Mouse (Mus musculus) midbrain, embryonic 14.5 days (tissue): ENCODE data around the gene Myo10. TPM values are rescaled to one million over a fixed set of nuclear protein-coding genes. Genes with fewer than 3 reads are reported as not detected.

ENCODE experiments used
- ATAC-seq: fragments of 200-750 bp; cut with Nextera tagmentation; 2 replicates; pipeline ENCODE4 v1.8.0; 2017; ENCODE audit warnings: moderate number of reproducible peaks, moderate library complexity; ENCODE audit not compliant: low FRiP score, low TSS enrichment
- DNase-seq: peaks from one replicate; pipeline ENCODE4 v3.0.0-alpha.2; 2015
- H3K27ac ChIP-seq: fragments of 300-500 bp; sonication (generic); replicated peaks from 2 replicates; pipeline ENCODE4 v1.5.1; 2014; ENCODE audit warnings: mild to moderate bottlenecking, low read depth, low read length, moderate library complexity
- H3K27me3 ChIP-seq: fragments of 300-500 bp; sonication (generic); 2 replicates; pipeline ENCODE4 v1.6.1; 2014; ENCODE audit warnings: low read length, control low read depth, mixed read lengths; ENCODE audit not compliant: control insufficient read depth, insufficient read depth
- H3K36me3 ChIP-seq: fragments of 300-500 bp; sonication (generic); 2 replicates; pipeline ENCODE4 v1.6.1; 2014; ENCODE audit warnings: low read length, control low read depth; ENCODE audit not compliant: control insufficient read depth, insufficient read depth
- H3K4me1 ChIP-seq: fragments of 300-500 bp; sonication (generic); 2 replicates; pipeline ENCODE4 v1.6.1; 2014; ENCODE audit warnings: mild to moderate bottlenecking, antibody characterized with exemption, low read length, control low read depth; ENCODE audit not compliant: control insufficient read depth, insufficient read depth
- H3K4me2 ChIP-seq: fragments of 300-500 bp; sonication (generic); 2 replicates; pipeline ENCODE4 v1.6.1; 2014; ENCODE audit warnings: mild to moderate bottlenecking, low read length, moderate library complexity
- H3K4me3 ChIP-seq: fragments of 300-500 bp; sonication (generic); replicated peaks from 2 replicates; pipeline ENCODE4 v1.5.1; 2014; ENCODE audit warnings: low read depth, low read length
- H3K9ac ChIP-seq: fragments of 300-500 bp; sonication (generic); replicated peaks from 2 replicates; pipeline ENCODE4 v1.6.1; 2014; ENCODE audit warnings: mild to moderate bottlenecking, low read length, moderate library complexity
- H3K9me3 ChIP-seq: fragments of 300-500 bp; sonication (generic); 2 replicates; pipeline ENCODE4 v1.6.1; 2016; ENCODE audit warnings: low read length, control low read depth, mixed read lengths; ENCODE audit not compliant: control insufficient read depth
- WGBS: fragments of 180-500 bp; shearing (Covaris S2); extraction: QIAGEN DNeasy Blood & Tissue Kit; methylation state at CpG from one replicate; pipeline ENCODE4 v1.1.7; 2014; 5-methylcytosine and 5-hydroxymethylcytosine counted together
- polyA plus RNA-seq: library from polyadenylated mRNA; unstranded; fragments of >200 nt; fragmentation: Nextera tagmentation; extraction: Ambion mirVana; gene quantifications from 2 replicates; pipeline ENCODE4 v1.2.1, GENCODE M21; 2014

Gene Myo10
- polyA plus RNA-seq, 1 experiment from 2014 or later = 33.6 TPM

DNA sequence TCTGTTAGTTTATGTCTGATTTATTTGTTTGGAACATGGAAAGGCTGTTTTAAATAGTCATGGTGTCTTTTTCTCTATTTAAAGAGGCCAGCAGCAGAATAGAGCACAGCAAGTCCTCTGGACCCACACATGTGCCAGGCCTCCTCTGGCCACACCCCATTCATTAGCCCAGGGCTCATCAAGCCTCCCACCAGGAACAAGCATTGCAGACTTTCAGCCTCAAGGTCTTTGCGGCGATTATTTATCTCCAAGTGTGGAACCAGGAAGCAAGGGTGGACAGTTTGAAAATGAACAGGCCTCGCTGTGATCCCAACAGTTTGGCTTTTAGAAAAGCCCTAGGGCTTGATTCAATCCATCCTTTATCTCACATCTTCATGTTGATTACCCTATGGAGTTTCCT lies 35.5 kb upstream of the Myo10 start:
- Histone ChIP-seq H3K27me3 (no peaks in the 10 kb centered on the region), H3K4me2 (no peak overlapping the region), H3K9me3 (no peaks in the 10 kb centered on the region), H3K36me3 (no peaks in the 10 kb centered on the region), H3K4me3 (no peak overlapping the region), H3K4me1 (0 out of 2 replicates have a peak, but pooled peaks cover 8% of the 10 kb centered on the region), H3K27ac (no peak overlapping the region), H3K9ac (no peak overlapping the region)
- no peak for DNase-seq
- no peak for ATAC-seq
- 81% methylated on average over 3 of the region's 3 CpGs for WGBS

DNA sequence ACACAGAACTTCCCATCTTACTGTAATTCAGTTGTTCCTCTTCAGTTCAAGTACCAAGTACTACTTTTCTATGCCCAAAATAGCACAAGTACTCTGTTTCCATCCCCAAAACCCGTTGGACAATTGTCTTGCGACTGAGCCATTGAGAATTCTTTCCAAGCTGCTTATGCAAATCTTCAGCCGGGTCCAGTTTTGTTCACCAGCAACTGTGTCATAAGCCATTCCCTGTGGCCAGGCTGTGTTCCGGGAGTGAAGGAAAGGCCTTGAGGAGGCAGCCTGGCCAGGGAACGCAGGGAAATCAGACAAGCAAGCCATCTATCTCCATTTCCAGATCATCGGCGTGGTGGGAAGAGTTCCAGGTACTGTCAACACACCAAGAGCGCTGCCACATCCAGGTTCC lies 34.4 kb upstream of the Myo10 start:
- ATAC-seq (no peak), DNase-seq (no peak)
- H3K27me3 ChIP-seq = no peaks in the 10 kb centered on the region
- H3K9me3 ChIP-seq = no peaks in the 10 kb centered on the region
- H3K27ac ChIP-seq = no peak overlapping the region
- H3K4me1 ChIP-seq = no peaks in the 10 kb centered on the region
- H3K9ac ChIP-seq = no peak overlapping the region
- no peak overlapping the region for H3K4me3 ChIP-seq
- 59% methylated on average over 8 of the region's 8 CpGs for WGBS
- H3K36me3 ChIP-seq = no peaks in the 10 kb centered on the region
- no peak overlapping the region for H3K4me2 ChIP-seq

DNA sequence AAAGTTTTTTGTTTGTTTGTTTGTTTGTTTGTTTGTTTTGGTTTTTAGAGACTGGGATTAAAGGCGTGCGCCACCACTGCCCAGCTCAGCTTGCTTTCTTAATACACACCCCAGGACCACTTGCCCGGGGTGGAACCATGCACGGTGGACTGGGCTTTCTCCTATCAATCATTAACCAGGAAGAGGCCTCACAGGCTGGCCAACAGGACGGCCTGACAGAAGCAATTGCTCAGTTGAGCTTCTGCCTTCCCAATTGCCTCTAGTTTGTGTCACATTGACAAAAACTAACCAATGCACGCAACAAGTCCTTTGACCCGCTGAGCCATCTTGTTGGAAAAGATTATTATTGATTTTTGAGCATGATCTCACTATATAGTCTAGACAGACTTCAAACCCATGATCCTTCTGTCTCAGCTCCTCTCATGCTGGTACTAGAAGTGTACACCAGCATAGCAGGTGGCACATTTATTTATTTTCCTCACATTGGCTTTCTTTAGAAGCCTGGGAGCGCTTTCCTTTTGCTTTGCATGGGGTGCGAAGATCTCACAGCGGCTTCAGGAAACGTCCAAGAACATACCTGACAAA lies 32.9 kb upstream of the Myo10 start:
- no peak overlapping the region for H3K4me3 ChIP-seq
- H3K9me3 ChIP-seq = no peaks in the 10 kb centered on the region
- H3K9ac ChIP-seq = no peak overlapping the region
- ATAC-seq = no peak
- 91% methylated on average over 11 of the region's 11 CpGs for WGBS
- no peak overlapping the region for H3K27ac ChIP-seq
- H3K4me1 ChIP-seq = no peaks in the 10 kb centered on the region
- H3K36me3 ChIP-seq = no peaks in the 10 kb centered on the region
- H3K27me3 ChIP-seq = no peaks in the 10 kb centered on the region
- DNase-seq = no peak
- H3K4me2 ChIP-seq = no peak overlapping the region

DNA sequence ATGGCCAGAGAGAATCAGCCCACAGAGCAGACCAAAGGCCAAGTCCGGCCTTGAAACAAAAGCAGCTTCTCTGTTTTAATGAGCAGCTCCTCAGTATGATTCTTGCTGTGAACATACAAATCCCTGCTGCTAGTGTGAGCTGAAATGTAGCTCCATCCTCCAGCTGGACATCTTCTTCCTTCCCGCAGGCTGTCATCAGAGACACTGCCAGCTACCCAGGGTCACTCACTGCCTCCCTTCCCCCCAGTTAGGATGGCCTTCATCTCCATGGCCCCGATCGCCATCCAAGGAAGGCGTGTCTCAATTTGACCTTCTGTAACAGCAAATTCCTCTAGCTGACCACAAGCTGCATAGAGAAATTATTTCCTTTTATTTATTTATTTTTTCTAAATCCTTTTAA lies 32.4 kb upstream of the Myo10 start:
- Histone ChIP-seq H3K9ac (no peak overlapping the region), H3K27me3 (no peaks in the 10 kb centered on the region), H3K4me2 (no peak overlapping the region), H3K4me1 (no peaks in the 10 kb centered on the region), H3K4me3 (no peak overlapping the region), H3K9me3 (no peaks in the 10 kb centered on the region), H3K36me3 (no peaks in the 10 kb centered on the region), H3K27ac (no peak overlapping the region)
- DNase-seq (no peak), ATAC-seq (no peak)
- 90% methylated on average over 5 of the region's 5 CpGs for WGBS

DNA sequence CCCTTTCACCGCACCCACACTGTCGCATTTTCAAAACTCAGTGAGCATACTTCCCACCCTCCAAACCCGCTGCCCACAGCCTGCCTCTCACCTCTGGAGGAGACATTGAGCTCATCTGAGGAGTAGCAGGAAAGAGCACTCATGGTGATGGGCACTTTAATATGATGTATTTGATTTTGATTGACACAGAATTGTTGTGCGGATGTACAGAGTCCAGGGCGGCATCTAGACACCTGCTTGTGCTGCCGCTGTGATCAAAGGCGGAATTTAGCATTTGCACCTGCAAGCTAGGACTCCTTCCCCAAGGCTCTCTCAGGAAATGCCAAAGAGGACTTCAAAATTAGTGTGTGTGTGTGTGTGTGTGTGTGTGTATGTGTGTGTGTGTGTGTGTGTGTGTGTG lies 31.4 kb upstream of the Myo10 start:
- Histone ChIP-seq H3K9ac (no peak overlapping the region), H3K27me3 (no peaks in the 10 kb centered on the region), H3K36me3 (no peaks in the 10 kb centered on the region), H3K4me1 (no peaks in the 10 kb centered on the region), H3K9me3 (no peaks in the 10 kb centered on the region), H3K4me3 (no peak overlapping the region), H3K4me2 (no peak overlapping the region), H3K27ac (no peak overlapping the region)
- WGBS = 88% methylated on average over 7 of the region's 7 CpGs
- no peak for ATAC-seq
- DNase-seq = no peak

DNA sequence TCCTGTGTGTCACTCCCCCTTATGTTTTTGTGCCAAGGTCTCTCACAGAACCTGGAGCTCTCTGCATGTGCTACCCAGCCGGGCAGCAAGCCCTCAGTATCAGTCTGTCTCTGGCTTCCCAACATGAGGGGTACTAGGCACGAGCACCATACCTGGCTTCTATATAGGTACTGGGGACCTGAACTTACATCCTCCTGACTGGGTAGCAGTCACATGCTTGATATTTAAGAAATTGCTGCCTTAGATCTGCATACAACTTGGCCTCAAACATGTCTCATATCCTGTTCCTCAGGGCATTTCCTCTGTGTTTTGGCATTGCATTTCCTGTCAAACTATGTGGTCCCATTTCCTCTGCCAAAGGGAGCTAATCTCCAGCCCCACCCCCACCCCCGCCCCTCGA lies 30.4 kb upstream of the Myo10 start:
- Histone ChIP-seq H3K27me3 (no peaks in the 10 kb centered on the region), H3K27ac (no peak overlapping the region), H3K9ac (no peak overlapping the region), H3K36me3 (no peaks in the 10 kb centered on the region), H3K4me3 (no peak overlapping the region), H3K4me1 (no peaks in the 10 kb centered on the region), H3K9me3 (no peaks in the 10 kb centered on the region), H3K4me2 (no peak overlapping the region)
- DNase-seq (no peak), ATAC-seq (no peak)
- 85% methylated on average over 4 of the region's 4 CpGs for WGBS

DNA sequence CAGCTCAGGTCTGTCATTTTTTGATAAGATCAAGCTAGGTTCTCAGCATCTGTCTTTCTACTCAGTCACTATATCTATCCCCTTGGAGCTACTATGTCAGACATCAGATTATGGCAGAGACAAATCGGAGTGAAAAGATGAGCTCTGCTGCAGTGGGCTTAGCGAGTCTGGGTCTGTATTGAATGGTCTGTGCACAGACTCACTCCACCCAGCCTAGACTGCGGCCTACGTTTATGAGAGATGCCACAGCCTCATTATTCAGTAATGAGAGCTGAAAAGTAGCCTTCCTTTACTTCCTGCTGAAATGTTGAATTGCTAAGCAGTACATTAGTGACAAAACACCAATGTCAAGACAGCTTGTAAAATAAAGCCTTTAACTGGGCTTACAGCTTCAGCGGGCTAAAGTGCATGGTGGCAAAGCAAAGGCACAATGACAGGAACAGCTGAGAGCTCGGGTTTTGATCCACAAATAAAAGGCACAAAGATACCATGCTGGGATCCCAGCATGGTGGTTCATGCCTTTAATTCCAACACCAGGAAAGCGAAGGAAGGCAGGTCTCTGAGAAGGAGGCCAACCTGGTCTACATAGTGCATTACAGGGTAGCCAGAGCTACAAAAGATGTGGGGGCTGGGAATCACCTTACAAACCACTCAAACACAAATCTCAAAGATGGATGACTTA lies 28.7 kb upstream of the Myo10 start:
- Histone ChIP-seq H3K4me2 (no peak overlapping the region), H3K36me3 (no peaks in the 10 kb centered on the region), H3K27ac (no peak overlapping the region), H3K9me3 (no peaks in the 10 kb centered on the region), H3K4me1 (no peaks in the 10 kb centered on the region), H3K4me3 (no peak overlapping the region), H3K9ac (no peak overlapping the region), H3K27me3 (no peaks in the 10 kb centered on the region)
- DNase-seq (no peak), ATAC-seq (no peak)
- WGBS = 15% methylated on average over 7 of the region's 7 CpGs

DNA sequence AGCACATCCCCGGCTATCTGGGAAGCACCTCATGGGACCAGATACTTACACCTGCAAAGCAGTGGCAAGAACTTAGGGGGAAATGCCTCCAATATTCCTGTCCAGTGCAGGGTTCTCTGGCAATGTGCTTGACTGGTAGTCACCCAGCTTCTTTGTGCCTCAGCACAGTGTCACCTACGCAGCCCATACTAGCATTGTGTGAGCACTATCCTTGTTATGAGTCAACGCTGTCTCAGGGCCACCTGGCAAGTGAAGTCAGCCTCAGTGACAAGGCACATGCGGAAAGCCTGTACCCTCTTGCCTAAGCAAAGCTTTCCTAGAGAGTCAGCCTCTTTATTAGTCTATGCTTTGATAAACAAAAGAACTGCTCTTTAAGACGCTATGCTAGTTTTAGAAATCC lies 24.0 kb upstream of the Myo10 start:
- Histone ChIP-seq H3K4me2 (no peak overlapping the region), H3K4me3 (no peak overlapping the region), H3K27me3 (no peaks in the 10 kb centered on the region), H3K9ac (no peak overlapping the region), H3K36me3 (no peaks in the 10 kb centered on the region), H3K4me1 (no peaks in the 10 kb centered on the region), H3K9me3 (no peaks in the 10 kb centered on the region), H3K27ac (no peak overlapping the region)
- DNase-seq (no peak), ATAC-seq (no peak)
- WGBS = 88% methylated on average over 5 of the region's 5 CpGs

DNA sequence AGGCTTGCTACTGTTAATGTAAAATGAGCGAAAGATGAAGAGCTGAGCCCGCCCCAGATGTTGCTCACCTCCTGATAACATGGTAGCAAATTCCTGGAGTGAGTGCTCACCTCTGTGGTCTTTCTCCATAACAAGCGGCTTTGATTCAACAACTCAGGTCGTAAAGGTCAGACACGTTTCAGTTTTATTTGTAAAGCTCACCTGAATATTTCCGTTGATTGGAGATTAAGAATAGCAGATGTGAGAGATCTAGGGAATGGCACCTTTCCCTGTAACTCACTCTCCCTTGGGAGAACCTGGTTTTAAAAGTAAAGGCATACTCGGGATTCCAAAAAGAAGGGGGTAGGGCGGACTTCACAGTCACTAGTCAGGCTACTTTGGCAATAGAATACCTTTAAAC lies 20.0 kb upstream of the Myo10 start:
- Histone ChIP-seq H3K4me1 (no peaks in the 10 kb centered on the region), H3K27me3 (no peaks in the 10 kb centered on the region), H3K36me3 (no peaks in the 10 kb centered on the region), H3K9me3 (no peaks in the 10 kb centered on the region), H3K9ac (no peak overlapping the region), H3K27ac (no peak overlapping the region), H3K4me2 (no peak overlapping the region), H3K4me3 (no peak overlapping the region)
- WGBS = 85% methylated on average over 8 of the region's 8 CpGs
- ATAC-seq (no peak), DNase-seq (no peak)
